Mouse (Mus musculus): ENCODE data around the gene Ldha.

GRCm38 (mm10) chr7:46852666-46853065 is 11.4 kb downstream of the Ldha start:
- TF ChIP-seq POLR2A (IDR thresholded peaks at IDR 0.05; ENCODE audit: control insufficient read depth in 1 of 2, insufficient read depth in 1 of 2, low read depth in 1 of 2, low read length in 2 of 2, poor library complexity in 1 of 2) (0 out of 4 replicates have a peak, but pooled peaks of 1 of the 2 experiments have one; percentile 13), CTCF (IDR thresholded peaks at IDR 0.05 in 2 of 3, conservative IDR thresholded peaks at IDR 0.05 in 1 of 3; ENCODE audit: control insufficient read depth in 1 of 3, insufficient read depth in 1 of 3, low read depth in 2 of 3, low read length in 3 of 3, poor library complexity in 1 of 3, severe bottlenecking in 1 of 3) (no peak), JUND (IDR thresholded peaks at IDR 0.05; ENCODE audit: low read depth, low read length) (no peak), NELFE (IDR thresholded peaks at IDR 0.05; ENCODE audit: low read depth, low read length) (no peak), MAFK (IDR thresholded peaks at IDR 0.05; ENCODE audit: borderline replicate concordance, low read depth, low read length) (no peak), EP300 (IDR thresholded peaks at IDR 0.05; ENCODE audit: low read depth in 1 of 2, low read length in 2 of 2) (no peak), MAX (IDR thresholded peaks at IDR 0.05; ENCODE audit: low read length) (no peak), KAT2A (conservative IDR thresholded peaks at IDR 0.05; ENCODE audit: low read depth, low read length) (no peak), ETS1 (IDR thresholded peaks at IDR 0.05; ENCODE audit: low read depth, low read length) (no peak), MYC (IDR thresholded peaks at IDR 0.05; ENCODE audit: low read depth, low read length) (no peak), POLR2AphosphoS2 (IDR thresholded peaks at IDR 0.05; ENCODE audit: low read length) (no peak), MXI1 (IDR thresholded peaks at IDR 0.05; ENCODE audit: low read depth, low read length) (no peak)

Measured in MEL (cell line).